Mouse (Mus musculus) E14TG2a.4 (cell line): ENCODE results near the gene Hinfp.

Experiments used
- H3K27me3 ChIP-seq: 2 replicates; pipeline ENCODE4 v1.6.1; 2014; ENCODE audit warnings: low read length, control low read depth; ENCODE audit not compliant: insufficient read depth
- H3K36me3 ChIP-seq: 2 replicates; pipeline ENCODE4 v1.6.1; 2014; ENCODE audit warnings: low read length, control low read depth; ENCODE audit not compliant: insufficient read depth
- H3K4me1 ChIP-seq: replicated peaks from 2 replicates; pipeline ENCODE4 v1.6.1; 2014; ENCODE audit warnings: low read depth, low read length, control low read depth
- H3K4me3 ChIP-seq: replicated peaks from 2 replicates; pipeline ENCODE4 v1.5.1; 2014; ENCODE audit warnings: mild to moderate bottlenecking, low read length
- H3K9me3 ChIP-seq: 2 replicates; pipeline ENCODE4 v1.6.1; 2014; ENCODE audit warnings: low read length, control low read depth
- CTCF ChIP-seq: conservative IDR thresholded peaks from 2 replicates; pipeline ENCODE4 v1.5.1; 2014; ENCODE audit warnings: low read length
- NANOG ChIP-seq: IDR thresholded peaks from 2 replicates; pipeline ENCODE4 v1.6.1; 2014; ENCODE audit warnings: borderline replicate concordance, low read length, mixed read lengths
- POU5F1 ChIP-seq: IDR thresholded peaks from 2 replicates; pipeline ENCODE4 v1.6.1; 2014; ENCODE audit warnings: low read length, borderline replicate concordance

Hinfp gene

DNA sequence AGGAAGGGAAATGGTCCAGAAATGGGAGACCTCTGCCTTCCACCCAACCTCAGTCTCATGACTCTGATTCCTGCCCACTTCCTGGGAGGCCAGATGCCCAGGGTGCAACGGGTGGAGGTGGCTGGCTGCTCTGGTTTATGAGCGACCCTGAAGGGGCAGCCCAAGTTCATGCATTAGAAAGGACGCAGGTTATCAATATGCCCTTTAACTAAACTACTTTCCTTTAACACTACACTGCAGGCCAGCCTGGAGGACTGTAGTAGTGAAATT is 13.3 kb upstream of the Hinfp start:
- Histone ChIP-seq H3K9me3 (no peaks in the 10 kb centered on the region), H3K27me3 (peaks cover 58% of the 10 kb centered on the region), H3K36me3 (peaks cover 30% of the 10 kb centered on the region), H3K4me3 (peak overlapping the region; percentile 97), H3K4me1 (peaks cover 71% of the 10 kb centered on the region)
- no peak for TF ChIP-seq CTCF

GRCm38 (mm10) chr9:44318076-44318825 is 12.8 kb upstream of the Hinfp start:
- no peaks in the 10 kb centered on the region for H3K9me3 ChIP-seq
- H3K4me3 ChIP-seq, result no peak overlapping the region
- peaks cover 35% of the 10 kb centered on the region for H3K36me3 ChIP-seq
- H3K4me1 ChIP-seq, result peaks cover 73% of the 10 kb centered on the region
- TF ChIP-seq NANOG (no peak), POU5F1 (no peak), CTCF (no peak)
- H3K27me3 ChIP-seq, result peaks cover 64% of the 10 kb centered on the region

DNA sequence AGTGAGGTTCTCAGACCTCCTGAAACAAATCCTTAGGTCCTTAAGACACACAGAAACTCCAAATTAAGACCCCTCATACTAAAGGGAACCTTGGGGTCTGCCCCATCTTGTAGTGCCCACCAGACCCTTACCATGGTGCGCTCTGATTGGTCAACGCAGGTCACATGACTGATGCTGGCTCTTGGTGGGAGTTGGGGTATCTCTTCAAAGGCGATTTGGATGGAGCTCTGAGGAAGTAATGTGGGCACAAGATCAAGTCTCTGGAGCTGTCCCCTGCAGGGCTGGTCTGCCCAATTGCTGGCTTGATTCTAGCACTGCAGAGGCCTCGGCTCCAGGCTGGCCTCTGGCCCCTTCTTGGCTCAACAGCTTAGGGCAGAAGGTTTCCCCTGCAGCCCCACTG is 12.0 kb upstream of the Hinfp start:
- H3K4me1 ChIP-seq, result peaks cover 69% of the 10 kb centered on the region
- peaks cover 38% of the 10 kb centered on the region for H3K36me3 ChIP-seq
- H3K27me3 ChIP-seq, result peaks cover 72% of the 10 kb centered on the region
- no peak overlapping the region for H3K4me3 ChIP-seq
- no peaks in the 10 kb centered on the region for H3K9me3 ChIP-seq
- TF ChIP-seq CTCF (no peak), NANOG (no peak), POU5F1 (no peak)

DNA sequence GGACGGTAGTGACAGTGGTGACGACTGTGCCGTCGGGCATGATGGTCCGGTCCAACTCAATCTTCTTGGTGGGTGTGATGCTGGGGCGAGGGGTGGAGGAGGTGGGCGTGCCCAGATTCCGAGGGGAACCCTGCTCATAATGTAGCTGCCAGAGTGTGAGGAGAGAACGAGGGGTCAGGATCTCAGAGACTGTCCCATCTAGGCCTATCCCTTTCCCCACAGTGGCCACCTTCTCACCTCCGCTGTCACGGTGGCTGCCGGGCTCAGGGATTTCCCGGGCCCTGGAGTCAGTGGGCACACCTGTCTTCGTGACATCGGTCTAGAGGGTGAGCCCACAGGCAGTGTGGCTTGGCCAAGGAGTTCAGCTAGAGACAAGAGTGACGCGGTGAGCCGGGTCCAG is 9.4 kb upstream of the Hinfp start:
- TF ChIP-seq CTCF, result no peak
- TF ChIP-seq NANOG, result no peak
- TF ChIP-seq POU5F1, result no peak

GRCm38 (mm10) chr9:44314257-44314547 is 8.7 kb upstream of the Hinfp start:
- Histone ChIP-seq H3K9me3 (no peaks in the 10 kb centered on the region), H3K36me3 (peaks cover 38% of the 10 kb centered on the region), H3K4me1 (peaks cover 79% of the 10 kb centered on the region), H3K4me3 (no peak overlapping the region), H3K27me3 (peaks cover 85% of the 10 kb centered on the region)
- TF ChIP-seq POU5F1 (no peak), NANOG (no peak), CTCF (no peak)

More for the DNA sequence above, 9.4 kb upstream of the Hinfp start:
- H3K27me3 ChIP-seq, result peaks cover 87% of the 10 kb centered on the region
- no peaks in the 10 kb centered on the region for H3K9me3 ChIP-seq
- no peak overlapping the region for H3K4me3 ChIP-seq
- H3K36me3 ChIP-seq, result peaks cover 38% of the 10 kb centered on the region
- peaks cover 75% of the 10 kb centered on the region for H3K4me1 ChIP-seq

DNA sequence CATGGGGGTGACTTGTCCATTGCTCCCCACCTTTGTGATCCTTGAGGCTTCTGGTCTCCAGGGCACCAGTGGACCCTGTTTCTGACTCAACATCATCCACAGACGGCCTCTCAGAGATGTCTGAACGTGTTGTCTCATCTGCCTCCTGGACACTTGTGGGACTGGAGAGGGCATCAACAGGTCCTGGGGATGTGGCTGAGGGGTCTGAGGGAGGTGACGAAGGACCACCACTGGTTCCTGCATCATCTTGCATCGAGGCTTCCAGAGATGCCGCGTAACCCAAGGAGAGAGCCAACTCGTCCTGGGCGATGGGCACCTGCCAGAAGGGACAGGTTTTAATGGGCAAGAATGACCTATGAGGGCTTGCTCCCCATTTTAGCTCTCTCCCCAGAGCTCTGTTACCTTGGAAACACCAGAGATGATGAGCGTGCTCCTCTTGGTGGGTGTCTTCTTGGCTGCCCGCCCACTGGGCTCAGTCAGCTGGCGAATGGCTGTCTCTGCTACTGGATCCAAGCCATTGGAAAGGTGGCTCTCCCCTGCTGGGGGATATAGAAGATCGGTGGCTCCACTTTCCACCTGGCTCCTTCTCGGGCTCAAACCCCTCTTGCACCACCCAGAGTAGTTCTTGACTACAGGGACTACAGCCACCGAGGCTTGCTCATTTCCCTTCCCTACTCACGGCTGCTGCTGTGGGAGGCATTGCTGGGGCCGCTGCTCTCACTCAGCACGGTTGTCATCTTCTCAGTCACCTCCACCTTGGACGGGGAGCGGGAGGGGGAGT is 8.2 kb upstream of the Hinfp start:
- peaks cover 75% of the 10 kb centered on the region for H3K4me1 ChIP-seq
- peaks cover 38% of the 10 kb centered on the region for H3K36me3 ChIP-seq
- no peak overlapping the region for H3K4me3 ChIP-seq
- peaks cover 80% of the 10 kb centered on the region for H3K27me3 ChIP-seq
- TF ChIP-seq CTCF (no peak), POU5F1 (no peak), NANOG (no peak)
- no peaks in the 10 kb centered on the region for H3K9me3 ChIP-seq

- H3K36me3 ChIP-seq, result peaks cover 32% of the 10 kb centered on the region
- no peaks in the 10 kb centered on the region for H3K9me3 ChIP-seq
- TF ChIP-seq POU5F1 (no peak), NANOG (peak; percentile 86), CTCF (no peak)
- H3K27me3 ChIP-seq, result peaks cover 58% of the 10 kb centered on the region
- peaks cover 62% of the 10 kb centered on the region for H3K4me1 ChIP-seq
- H3K4me3 ChIP-seq, result peak overlapping the region; percentile 65
Measured at GRCm38 (mm10) chr9:44311136-44312134, 6.0 kb upstream of the Hinfp start.

DNA sequence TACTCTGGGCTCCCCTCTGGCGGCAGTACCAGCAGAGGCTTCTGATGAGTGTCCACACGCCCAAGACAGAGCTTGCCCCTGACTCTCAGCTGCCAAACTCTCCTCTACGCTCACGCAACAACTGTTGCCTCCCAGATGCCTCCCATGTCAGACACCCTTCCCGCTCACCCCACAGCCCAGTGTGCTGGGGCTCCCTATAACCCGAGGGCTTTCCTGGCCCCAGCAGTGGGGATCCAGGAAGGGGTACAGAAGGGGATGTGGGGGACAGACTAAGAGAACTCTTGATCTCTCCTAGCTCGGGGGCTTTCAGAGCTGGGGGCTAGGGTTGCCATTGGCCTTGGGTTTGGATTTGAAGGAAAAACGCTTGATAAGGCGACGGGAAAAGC is 5.3 kb upstream of the Hinfp start:
- Histone ChIP-seq H3K36me3 (peaks cover 25% of the 10 kb centered on the region), H3K4me1 (peaks cover 59% of the 10 kb centered on the region), H3K9me3 (no peaks in the 10 kb centered on the region), H3K27me3 (peaks cover 52% of the 10 kb centered on the region), H3K4me3 (peak overlapping the region; percentile 65)
- no peak for TF ChIP-seq CTCF
- TF ChIP-seq NANOG, result no peak
- TF ChIP-seq POU5F1, result no peak
